Mouse (Mus musculus): ENCODE measurements around the gene Exoc3. TPM values are rescaled to one million over a fixed set of nuclear protein-coding genes. Genes with fewer than 3 reads are reported as not detected.

Exoc3 gene
- polyA plus RNA-seq (2015; fragmentation: Nextera tagmentation; extraction: Ambion mirVana) = 59.6 and 67.2 TPM in 2 replicates

GRCm38 (mm10) chr13:74208317-74208985 lies at the start of gene Exoc3:
Gene Exoc3 (minus strand): TSS chr13:74208732.
- Histone ChIP-seq H3K27ac (peak within 1 kb of the TSS; percentile 90), H3K27me3 (replicated peaks) (no peaks in the 10 kb centered on the region), H3K9me3 (no peaks in the 10 kb centered on the region), H3K4me1 (0 out of 2 replicates have a peak, but pooled peaks cover 7% of the 10 kb centered on the region), H3K4me3 (replicated peaks) (peak within 1 kb of the TSS; percentile 87), H3K4me2 (peak within 1 kb of the TSS; percentile 65), H3K36me3 (peaks cover 7% of the 10 kb centered on the region), H3K9ac (peak within 1 kb of the TSS; percentile 74)
- WGBS = under 1% methylated on average over 39 of the region's 39 CpGs
- peak; percentile 95 for ATAC-seq (ENCODE audit: insufficient read depth, low FRiP score, low read depth)

GRCm38 (mm10) chr13:74246494-74246893 lies 38.0 kb upstream of the Exoc3 start:
- Histone ChIP-seq H3K4me1 (no peaks in the 10 kb centered on the region), H3K9me3 (no peaks in the 10 kb centered on the region), H3K4me3 (replicated peaks) (no peak overlapping the region), H3K27me3 (replicated peaks) (no peaks in the 10 kb centered on the region), H3K27ac (no peak overlapping the region), H3K36me3 (no peaks in the 10 kb centered on the region), H3K4me2 (no peak overlapping the region), H3K9ac (no peak overlapping the region)
- ATAC-seq (ENCODE audit: insufficient read depth, low FRiP score, low read depth) = no peak; the same call in 1 of the 2 replicates

- Histone ChIP-seq H3K27me3 (replicated peaks) (no peaks in the 10 kb centered on the region), H3K9me3 (no peaks in the 10 kb centered on the region), H3K9ac (no peak overlapping the region), H3K27ac (no peak overlapping the region), H3K4me1 (no peaks in the 10 kb centered on the region), H3K36me3 (no peaks in the 10 kb centered on the region), H3K4me2 (peak overlapping the region; percentile 36), H3K4me3 (replicated peaks) (no peak overlapping the region)
- WGBS = 69% methylated on average over 4 of the region's 4 CpGs
- ATAC-seq (ENCODE audit: insufficient read depth, low FRiP score, low read depth) = 0 out of 2 replicates have a peak, but pooled peaks have one; percentile 14
These were observed 37.3 kb upstream of the Exoc3 start for GRCm38 (mm10) chr13:74245899-74246231.

- no peaks in the 10 kb centered on the region for H3K9me3 ChIP-seq
- H3K36me3 ChIP-seq = no peaks in the 10 kb centered on the region
- ATAC-seq (ENCODE audit: insufficient read depth, low FRiP score, low read depth) = peak; percentile 85
- peak overlapping the region; percentile 36 for H3K4me2 ChIP-seq
- H3K4me3 ChIP-seq (replicated peaks) = no peak overlapping the region
- 31% methylated on average over 17 of the region's 17 CpGs for WGBS
- H3K27me3 ChIP-seq (replicated peaks) = no peaks in the 10 kb centered on the region
- H3K27ac ChIP-seq = no peak overlapping the region
- no peak overlapping the region for H3K9ac ChIP-seq
- no peaks in the 10 kb centered on the region for H3K4me1 ChIP-seq
These were observed 36.8 kb upstream of the Exoc3 start for GRCm38 (mm10) chr13:74245214-74245898.

GRCm38 (mm10) chr13:74237574-74237973 lies 29.0 kb upstream of the Exoc3 start:
- H3K27ac ChIP-seq = no peak overlapping the region
- ATAC-seq (ENCODE audit: insufficient read depth, low FRiP score, low read depth) = no peak
- H3K36me3 ChIP-seq = no peaks in the 10 kb centered on the region

GRCm38 (mm10) chr13:74220659-74221058 lies 12.1 kb upstream of the Exoc3 start:
- H3K27me3 ChIP-seq (replicated peaks) = no peaks in the 10 kb centered on the region
- no peaks in the 10 kb centered on the region for H3K36me3 ChIP-seq
- H3K9ac ChIP-seq = no peak overlapping the region
- no peaks in the 10 kb centered on the region for H3K9me3 ChIP-seq
- no peak overlapping the region for H3K27ac ChIP-seq
- no peak for ATAC-seq (ENCODE audit: insufficient read depth, low FRiP score, low read depth)
- no peak overlapping the region for H3K4me3 ChIP-seq (replicated peaks)
- H3K4me2 ChIP-seq = no peak overlapping the region
- 38% methylated on average over 1 of the region's 1 CpGs for WGBS
- H3K4me1 ChIP-seq = no peaks in the 10 kb centered on the region

More at GRCm38 (mm10) chr13:74237574-74237973, 29.0 kb upstream of the Exoc3 start:
- 64% methylated on average over 7 of the region's 7 CpGs for WGBS
- Histone ChIP-seq H3K9ac (no peak overlapping the region), H3K4me2 (no peak overlapping the region), H3K9me3 (no peaks in the 10 kb centered on the region), H3K4me1 (no peaks in the 10 kb centered on the region), H3K27me3 (replicated peaks) (no peaks in the 10 kb centered on the region), H3K4me3 (replicated peaks) (no peak overlapping the region)

- WGBS = 77% methylated on average over 3 of the region's 3 CpGs
- H3K27me3 ChIP-seq (replicated peaks) = no peaks in the 10 kb centered on the region
These were observed 9.9 kb upstream of the Exoc3 start for GRCm38 (mm10) chr13:74218441-74218840.

GRCm38 (mm10) chr13:74208986-74209345 lies 434 bp upstream of the Exoc3 start:
- 0 out of 2 replicates have a peak, but pooled peaks have one; percentile 40 for ATAC-seq (ENCODE audit: insufficient read depth, low FRiP score, low read depth)
- Histone ChIP-seq H3K4me1 (0 out of 2 replicates have a peak, but pooled peaks cover 7% of the 10 kb centered on the region), H3K4me2 (peak overlapping the region; percentile 65), H3K9ac (peak overlapping the region; percentile 74), H3K4me3 (replicated peaks) (peak overlapping the region; percentile 87), H3K36me3 (peaks cover 3% of the 10 kb centered on the region), H3K27ac (peak overlapping the region; percentile 90), H3K27me3 (replicated peaks) (no peaks in the 10 kb centered on the region), H3K9me3 (no peaks in the 10 kb centered on the region)
- WGBS = 15% methylated on average over 12 of the region's 12 CpGs

More at GRCm38 (mm10) chr13:74218441-74218840, 9.9 kb upstream of the Exoc3 start:
- H3K9ac ChIP-seq = no peak overlapping the region
- ATAC-seq (ENCODE audit: insufficient read depth, low FRiP score, low read depth) = no peak
- no peaks in the 10 kb centered on the region for H3K4me1 ChIP-seq
- no peak overlapping the region for H3K4me3 ChIP-seq (replicated peaks)
- no peak overlapping the region for H3K27ac ChIP-seq
- H3K4me2 ChIP-seq = no peak overlapping the region
- no peaks in the 10 kb centered on the region for H3K36me3 ChIP-seq
- no peaks in the 10 kb centered on the region for H3K9me3 ChIP-seq

GRCm38 (mm10) chr13:74196451-74196850 lies 12.1 kb downstream of the Exoc3 start:
- WGBS = 79% methylated on average over 3 of the region's 3 CpGs
- H3K4me1 ChIP-seq = no peaks in the 10 kb centered on the region
- peaks cover 22% of the 10 kb centered on the region for H3K36me3 ChIP-seq
- H3K27ac ChIP-seq = no peak overlapping the region
- ATAC-seq (ENCODE audit: insufficient read depth, low FRiP score, low read depth) = no peak
- no peak overlapping the region for H3K9ac ChIP-seq
- H3K4me3 ChIP-seq (replicated peaks) = no peak overlapping the region
- H3K9me3 ChIP-seq = no peaks in the 10 kb centered on the region
- H3K4me2 ChIP-seq = no peak overlapping the region
- H3K27me3 ChIP-seq (replicated peaks) = no peaks in the 10 kb centered on the region

GRCm38 (mm10) chr13:74192613-74193012 lies 15.9 kb downstream of the Exoc3 start:
- 75% methylated on average over 6 of the region's 6 CpGs for WGBS
- Histone ChIP-seq H3K4me2 (no peak overlapping the region), H3K27ac (no peak overlapping the region), H3K9me3 (no peaks in the 10 kb centered on the region), H3K9ac (no peak overlapping the region), H3K27me3 (replicated peaks) (no peaks in the 10 kb centered on the region), H3K4me1 (no peaks in the 10 kb centered on the region), H3K4me3 (replicated peaks) (no peak overlapping the region), H3K36me3 (peaks cover 26% of the 10 kb centered on the region)
- no peak for ATAC-seq (ENCODE audit: insufficient read depth, low FRiP score, low read depth)

GRCm38 (mm10) chr13:74183011-74183695 lies 25.4 kb downstream of the Exoc3 start:
- H3K4me1 ChIP-seq = no peaks in the 10 kb centered on the region
- no peak for ATAC-seq (ENCODE audit: insufficient read depth, low FRiP score, low read depth)
- H3K4me3 ChIP-seq (replicated peaks) = no peak overlapping the region
- no peak overlapping the region for H3K4me2 ChIP-seq
- H3K9ac ChIP-seq = no peak overlapping the region
- no peaks in the 10 kb centered on the region for H3K27me3 ChIP-seq (replicated peaks)
- 92% methylated on average over 5 of the region's 5 CpGs for WGBS
- peaks cover 12% of the 10 kb centered on the region for H3K36me3 ChIP-seq
- H3K27ac ChIP-seq = no peak overlapping the region
- no peaks in the 10 kb centered on the region for H3K9me3 ChIP-seq

GRCm38 (mm10) chr13:74172036-74172435 lies 36.5 kb downstream of the Exoc3 start:
- Histone ChIP-seq H3K4me1 (no peaks in the 10 kb centered on the region), H3K27me3 (replicated peaks) (no peaks in the 10 kb centered on the region), H3K36me3 (peaks cover 24% of the 10 kb centered on the region), H3K9ac (no peak overlapping the region), H3K27ac (no peak overlapping the region), H3K4me3 (replicated peaks) (no peak overlapping the region), H3K9me3 (no peaks in the 10 kb centered on the region), H3K4me2 (no peak overlapping the region)
- WGBS = 88% methylated on average over 5 of the region's 5 CpGs
- ATAC-seq (ENCODE audit: insufficient read depth, low FRiP score, low read depth) = no peak
